Mouse (Mus musculus): ENCODE data around the gene Top1. TPM values are rescaled to one million over a fixed set of nuclear protein-coding genes. Genes with fewer than 3 reads are reported as not detected.
A peak's percentile ranks its signal among the peaks of the same experiment; 100 is the strongest.

The Top1 gene
- polyA plus RNA-seq, 1 experiment: 23.6 TPM

GRCm38 (mm10) chr2:160718811-160719210, 73.1 kb downstream of the Top1 start:
- DNase-seq (ENCODE audit: low spot score): no peak

GRCm38 (mm10) chr2:160722714-160723113, 77.0 kb downstream of the Top1 start:
- DNase-seq (ENCODE audit: low spot score): no peak

- no peak for DNase-seq (ENCODE audit: low spot score)
These were observed 78.1 kb downstream of the Top1 start for GRCm38 (mm10) chr2:160723613-160724375.

GRCm38 (mm10) chr2:160724536-160724935, 78.8 kb downstream of the Top1 start:
- DNase-seq (ENCODE audit: low spot score): no peak

GRCm38 (mm10) chr2:160725877-160726864, 80.5 kb downstream of the Top1 start:
- DNase-seq (ENCODE audit: low spot score): no peak

- DNase-seq (ENCODE audit: low spot score): no peak
These were observed 83.3 kb downstream of the Top1 start for GRCm38 (mm10) chr2:160728972-160729371.

- DNase-seq (ENCODE audit: low spot score): no peak
These were observed 83.7 kb downstream of the Top1 start for GRCm38 (mm10) chr2:160729436-160729835.

GRCm38 (mm10) chr2:160729851-160730796, 84.4 kb downstream of the Top1 start:
- no peak for DNase-seq (ENCODE audit: low spot score)

GRCm38 (mm10) chr2:160730797-160731116, 85.1 kb downstream of the Top1 start:
- no peak for DNase-seq (ENCODE audit: low spot score)

- DNase-seq (ENCODE audit: low spot score): peak; percentile 87
These were observed 85.6 kb downstream of the Top1 start, which contains the start of gene Plcg1 for GRCm38 (mm10) chr2:160731117-160731838. Gene Plcg1, plus strand, starts transcription at chr2:160731300.

- DNase-seq (ENCODE audit: low spot score): peak; percentile 64
These were observed 86.2 kb downstream of the Top1 start for GRCm38 (mm10) chr2:160731839-160732261.

- DNase-seq (ENCODE audit: low spot score): no peak
These were observed 86.8 kb downstream of the Top1 start for GRCm38 (mm10) chr2:160732420-160732995.

- DNase-seq (ENCODE audit: low spot score): no peak
These were observed 87.4 kb downstream of the Top1 start for GRCm38 (mm10) chr2:160733131-160733531.

- DNase-seq (ENCODE audit: low spot score): no peak
These were observed 88.6 kb downstream of the Top1 start for GRCm38 (mm10) chr2:160734331-160734730.

GRCm38 (mm10) chr2:160735706-160736310, 90.1 kb downstream of the Top1 start:
- no peak for DNase-seq (ENCODE audit: low spot score)

GRCm38 (mm10) chr2:160736466-160736865, 90.8 kb downstream of the Top1 start:
- DNase-seq (ENCODE audit: low spot score): no peak

- no peak for DNase-seq (ENCODE audit: low spot score)
These were observed 92.7 kb downstream of the Top1 start for GRCm38 (mm10) chr2:160738354-160738753.

- DNase-seq (ENCODE audit: low spot score): no peak
These were observed 94.1 kb downstream of the Top1 start for GRCm38 (mm10) chr2:160739647-160740356.

- no peak for DNase-seq (ENCODE audit: low spot score)
These were observed 95.0 kb downstream of the Top1 start for GRCm38 (mm10) chr2:160740521-160741156.

All from urinary bladder, adult 2 months (tissue).